Mouse (Mus musculus) large intestine, adult 2 months (tissue): ENCODE measurements around the gene Sars. TPM values are rescaled to one million over a fixed set of nuclear protein-coding genes. Genes with fewer than 3 reads are reported as not detected.

Source experiments
- DNase-seq: peaks from one replicate; pipeline ENCODE4 v3.0.0-alpha.2; 2012; ENCODE audit warnings: low read depth, low spot score
- WGBS: fragments of 180-500 bp; shearing (Covaris S2); methylation state at CpG from one replicate; pipeline ENCODE4 v1.1.7; 2018; 5-methylcytosine and 5-hydroxymethylcytosine counted together
- polyA plus RNA-seq: library from polyadenylated mRNA; depleted of rRNA; stranded (reverse); fragments of >200 nt; gene quantifications from 2 replicates; pipeline ENCODE4 v1.2.3, GENCODE M21; 2012

The Sars gene
- polyA plus RNA-seq, 1 experiment: 40.6 TPM

GRCm38 (mm10) chr3:108432542-108433187 is 12.3 kb downstream of the Sars start:
- whole genome bisulfite sequencing: 90% methylated on average over 13 of the region's 13 CpGs

GRCm38 (mm10) chr3:108425624-108426018 is 19.4 kb downstream of the Sars start:
- WGBS: 86% methylated on average over 6 of the region's 6 CpGs
- DNase-seq: no peak

More at GRCm38 (mm10) chr3:108432542-108433187, 12.3 kb downstream of the Sars start:
- no peak for DNase-seq

GRCm38 (mm10) chr3:108424944-108425623 is 19.9 kb downstream of the Sars start:
- 80% methylated on average over 7 of the region's 7 CpGs for WGBS
- no peak for DNase-seq

- WGBS: 18% methylated on average over 11 of the region's 11 CpGs
- DNase-seq: no peak
Observed at GRCm38 (mm10) chr3:108423844-108424801, 20.9 kb downstream of the Sars start.

- WGBS: 50% methylated on average over 6 of the region's 6 CpGs
- no peak for DNase-seq
Observed at GRCm38 (mm10) chr3:108423006-108423405, 22.0 kb downstream of the Sars start.

GRCm38 (mm10) chr3:108415831-108416223 is 29.2 kb downstream of the Sars start:
- DNase-seq: peak; percentile 22
- under 1% methylated on average over 48 of the region's 48 CpGs for WGBS

GRCm38 (mm10) chr3:108414857-108415830 is 29.9 kb downstream of the Sars start, which contains the start of gene Celsr2:
Celsr2 (minus strand) TSS chr3:108415552.
- WGBS: 9% methylated on average over 67 of the region's 67 CpGs
- DNase-seq: no peak

GRCm38 (mm10) chr3:108413634-108414360 is 31.2 kb downstream of the Sars start:
- DNase-seq: no peak
- 98% methylated on average over 35 of the region's 35 CpGs for WGBS

- WGBS: 72% methylated on average over 8 of the region's 8 CpGs
- DNase-seq: no peak
Observed at GRCm38 (mm10) chr3:108411754-108412121, 33.3 kb downstream of the Sars start.

- 73% methylated on average over 5 of the region's 5 CpGs for WGBS
- DNase-seq: no peak
Observed at GRCm38 (mm10) chr3:108411026-108411753, 33.8 kb downstream of the Sars start.

GRCm38 (mm10) chr3:108410359-108410714 is 34.7 kb downstream of the Sars start:
- DNase-seq: no peak
- WGBS: 59% methylated on average over 5 of the region's 5 CpGs

GRCm38 (mm10) chr3:108409656-108410358 is 35.2 kb downstream of the Sars start:
- no peak for DNase-seq
- WGBS: 70% methylated on average over 8 of the region's 8 CpGs

GRCm38 (mm10) chr3:108408517-108409008 is 36.4 kb downstream of the Sars start:
- no peak for DNase-seq

GRCm38 (mm10) chr3:108406306-108406885 is 38.6 kb downstream of the Sars start:
- 90% methylated on average over 24 of the region's 24 CpGs for WGBS
- no peak for DNase-seq

More at GRCm38 (mm10) chr3:108408517-108409008, 36.4 kb downstream of the Sars start:
- 88% methylated on average over 8 of the region's 8 CpGs for WGBS

GRCm38 (mm10) chr3:108405536-108406305 is 39.3 kb downstream of the Sars start:
- no peak for DNase-seq
- WGBS: 61% methylated on average over 14 of the region's 14 CpGs

- no peak for DNase-seq
Observed at GRCm38 (mm10) chr3:108402528-108402920, 42.5 kb downstream of the Sars start.

More at GRCm38 (mm10) chr3:108402528-108402920, 42.5 kb downstream of the Sars start:
- WGBS: 91% methylated on average over 15 of the region's 15 CpGs
